Mouse (Mus musculus): Measurements from ENCODE around the gene Tnfrsf8. TPM values are rescaled to one million over a fixed set of nuclear protein-coding genes. Genes with fewer than 3 reads are reported as not detected.
"Not testable (repeated sequence)": the region's sequence is repeated elsewhere in the genome, so short reads cannot be mapped to it uniquely, and the experiment has no call there.

The Tnfrsf8 gene
- polyA plus RNA-seq, 1 experiment from 2014 or later, result 0.07 TPM

GRCm38 (mm10) chr4:145322995-145323627 lies 8.1 kb upstream of the Tnfrsf8 start:
- H3K4me2 ChIP-seq (replicated peaks), result no peak overlapping the region
- 86% methylated on average over 8 of the region's 8 CpGs for WGBS
- H3K9me3 ChIP-seq, result no peaks in the 10 kb centered on the region
- H3K36me3 ChIP-seq, result no peaks in the 10 kb centered on the region
- H3K9ac ChIP-seq (replicated peaks), result no peak overlapping the region
- no peak overlapping the region for H3K4me3 ChIP-seq (replicated peaks)
- H3K27ac ChIP-seq, result no peak overlapping the region
- no peak for ATAC-seq
- H3K27me3 ChIP-seq, result no peaks in the 10 kb centered on the region
- no peaks in the 10 kb centered on the region for H3K4me1 ChIP-seq (replicated peaks)

GRCm38 (mm10) chr4:145322211-145322610 lies 7.2 kb upstream of the Tnfrsf8 start:
- no peak for ATAC-seq
- no peak overlapping the region for H3K4me3 ChIP-seq (replicated peaks)
- 90% methylated on average over 5 of the region's 5 CpGs for WGBS

GRCm38 (mm10) chr4:145320624-145321023 lies 5.7 kb upstream of the Tnfrsf8 start:
- no peak for ATAC-seq
- H3K27me3 ChIP-seq, result no peaks in the 10 kb centered on the region
- 81% methylated on average over 4 of the region's 4 CpGs for WGBS

More at GRCm38 (mm10) chr4:145322211-145322610, 7.2 kb upstream of the Tnfrsf8 start:
- no peak overlapping the region for H3K27ac ChIP-seq
- no peak overlapping the region for H3K9ac ChIP-seq (replicated peaks)
- no peaks in the 10 kb centered on the region for H3K27me3 ChIP-seq
- H3K4me1 ChIP-seq (replicated peaks), result no peaks in the 10 kb centered on the region
- no peaks in the 10 kb centered on the region for H3K9me3 ChIP-seq
- no peaks in the 10 kb centered on the region for H3K36me3 ChIP-seq
- H3K4me2 ChIP-seq (replicated peaks), result no peak overlapping the region

GRCm38 (mm10) chr4:145319274-145320226 lies 4.6 kb upstream of the Tnfrsf8 start:
- Histone ChIP-seq H3K27ac (no peak overlapping the region), H3K4me1 (replicated peaks) (no peaks in the 10 kb centered on the region), H3K9me3 (no peaks in the 10 kb centered on the region), H3K27me3 (peaks cover 3% of the 10 kb centered on the region; the same call in 1 of the 2 replicates), H3K9ac (replicated peaks) (no peak overlapping the region), H3K4me2 (replicated peaks) (no peak overlapping the region), H3K4me3 (replicated peaks) (no peak overlapping the region), H3K36me3 (no peaks in the 10 kb centered on the region)
- 74% methylated on average over 4 of the region's 4 CpGs for WGBS
- ATAC-seq, result no peak

More at GRCm38 (mm10) chr4:145320624-145321023, 5.7 kb upstream of the Tnfrsf8 start:
- Histone ChIP-seq H3K9me3 (no peaks in the 10 kb centered on the region), H3K4me1 (replicated peaks) (no peaks in the 10 kb centered on the region), H3K36me3 (no peaks in the 10 kb centered on the region), H3K4me2 (replicated peaks) (no peak overlapping the region), H3K9ac (replicated peaks) (no peak overlapping the region), H3K27ac (no peak overlapping the region), H3K4me3 (replicated peaks) (no peak overlapping the region)

- no peak overlapping the region for H3K27ac ChIP-seq
- H3K4me2 ChIP-seq (replicated peaks), result no peak overlapping the region
- WGBS, result 83% methylated on average over 5 of the region's 5 CpGs
- H3K27me3 ChIP-seq, result peaks cover 5% of the 10 kb centered on the region; the same call in 1 of the 2 replicates
- H3K36me3 ChIP-seq, result no peaks in the 10 kb centered on the region
- ATAC-seq, result no peak
- no peak overlapping the region for H3K9ac ChIP-seq (replicated peaks)
- H3K4me3 ChIP-seq (replicated peaks), result no peak overlapping the region
- no peaks in the 10 kb centered on the region for H3K9me3 ChIP-seq
- no peaks in the 10 kb centered on the region for H3K4me1 ChIP-seq (replicated peaks)
Observed at GRCm38 (mm10) chr4:145316708-145317107, 1.7 kb upstream of the Tnfrsf8 start.

- 88% methylated on average over 4 of the region's 4 CpGs for WGBS
- Histone ChIP-seq H3K36me3 (no peaks in the 10 kb centered on the region), H3K4me3 (replicated peaks) (no peak overlapping the region), H3K4me2 (replicated peaks) (no peak overlapping the region), H3K27me3 (peaks cover 5% of the 10 kb centered on the region; the same call in 1 of the 2 replicates), H3K27ac (no peak overlapping the region), H3K9me3 (no peaks in the 10 kb centered on the region), H3K9ac (replicated peaks) (no peak overlapping the region), H3K4me1 (replicated peaks) (no peaks in the 10 kb centered on the region)
- no peak for ATAC-seq
Observed at GRCm38 (mm10) chr4:145313966-145314365, 998 bp downstream of the Tnfrsf8 start.

GRCm38 (mm10) chr4:145313256-145313655 lies 1.7 kb downstream of the Tnfrsf8 start:
- Histone ChIP-seq H3K4me2 (replicated peaks) (no peak overlapping the region), H3K4me3 (replicated peaks) (no peak overlapping the region), H3K9ac (replicated peaks) (no peak overlapping the region), H3K9me3 (no peaks in the 10 kb centered on the region), H3K36me3 (no peaks in the 10 kb centered on the region), H3K27me3 (peaks cover 5% of the 10 kb centered on the region; the same call in 1 of the 2 replicates), H3K4me1 (replicated peaks) (no peaks in the 10 kb centered on the region), H3K27ac (no peak overlapping the region)
- no peak for ATAC-seq
- 83% methylated on average over 3 of the region's 3 CpGs for WGBS

GRCm38 (mm10) chr4:145312530-145312929 lies 2.4 kb downstream of the Tnfrsf8 start:
- no peaks in the 10 kb centered on the region for H3K4me1 ChIP-seq (replicated peaks)
- no peak overlapping the region for H3K4me3 ChIP-seq (replicated peaks)
- no peak overlapping the region for H3K9ac ChIP-seq (replicated peaks)
- no peak for ATAC-seq
- no peak overlapping the region for H3K27ac ChIP-seq
- H3K27me3 ChIP-seq, result peaks cover 5% of the 10 kb centered on the region; the same call in 1 of the 2 replicates
- no peaks in the 10 kb centered on the region for H3K9me3 ChIP-seq
- 73% methylated on average over 7 of the region's 7 CpGs for WGBS
- H3K4me2 ChIP-seq (replicated peaks), result no peak overlapping the region
- H3K36me3 ChIP-seq, result no peaks in the 10 kb centered on the region

GRCm38 (mm10) chr4:145310859-145311258 lies 4.1 kb downstream of the Tnfrsf8 start:
- ATAC-seq, result no peak
- no peaks in the 10 kb centered on the region for H3K36me3 ChIP-seq

GRCm38 (mm10) chr4:145306422-145306821 lies 8.5 kb downstream of the Tnfrsf8 start:
- ATAC-seq, result no peak
- WGBS, result 44% methylated on average over 4 of the region's 4 CpGs
- no peak overlapping the region for H3K4me3 ChIP-seq (replicated peaks)

More at GRCm38 (mm10) chr4:145310859-145311258, 4.1 kb downstream of the Tnfrsf8 start:
- H3K4me1 ChIP-seq (replicated peaks), result no peaks in the 10 kb centered on the region
- H3K9ac ChIP-seq (replicated peaks), result no peak overlapping the region
- no peaks in the 10 kb centered on the region for H3K9me3 ChIP-seq
- H3K27me3 ChIP-seq, result peaks cover 5% of the 10 kb centered on the region; the same call in 1 of the 2 replicates
- no peak overlapping the region for H3K27ac ChIP-seq
- no peak overlapping the region for H3K4me2 ChIP-seq (replicated peaks)
- H3K4me3 ChIP-seq (replicated peaks), result no peak overlapping the region
- 80% methylated on average over 2 of the region's 2 CpGs for WGBS

GRCm38 (mm10) chr4:145305661-145306362 lies 9.2 kb downstream of the Tnfrsf8 start:
- not testable (repeated sequence) for ATAC-seq; H3K9ac ChIP-seq (replicated peaks); H3K27ac ChIP-seq; H3K9me3 ChIP-seq; H3K4me3 ChIP-seq (replicated peaks); H3K4me1 ChIP-seq (replicated peaks); H3K36me3 ChIP-seq; H3K27me3 ChIP-seq; H3K4me2 ChIP-seq (replicated peaks)
- WGBS, result 49% methylated on average over 2 of the region's 2 CpGs

More at GRCm38 (mm10) chr4:145306422-145306821, 8.5 kb downstream of the Tnfrsf8 start:
- Histone ChIP-seq H3K36me3 (no peaks in the 10 kb centered on the region), H3K9me3 (no peaks in the 10 kb centered on the region), H3K9ac (replicated peaks) (no peak overlapping the region), H3K4me1 (replicated peaks) (no peaks in the 10 kb centered on the region), H3K4me2 (replicated peaks) (no peak overlapping the region), H3K27ac (no peak overlapping the region), H3K27me3 (no peaks in the 10 kb centered on the region)
